Mouse (Mus musculus) thymus, postnatal 4 days (tissue): ENCODE data around the gene Slc25a13.

ENCODE experiments used
- DNase-seq: peaks from one replicate; pipeline ENCODE4 v3.0.0; 2021

The Slc25a13 gene

DNA sequence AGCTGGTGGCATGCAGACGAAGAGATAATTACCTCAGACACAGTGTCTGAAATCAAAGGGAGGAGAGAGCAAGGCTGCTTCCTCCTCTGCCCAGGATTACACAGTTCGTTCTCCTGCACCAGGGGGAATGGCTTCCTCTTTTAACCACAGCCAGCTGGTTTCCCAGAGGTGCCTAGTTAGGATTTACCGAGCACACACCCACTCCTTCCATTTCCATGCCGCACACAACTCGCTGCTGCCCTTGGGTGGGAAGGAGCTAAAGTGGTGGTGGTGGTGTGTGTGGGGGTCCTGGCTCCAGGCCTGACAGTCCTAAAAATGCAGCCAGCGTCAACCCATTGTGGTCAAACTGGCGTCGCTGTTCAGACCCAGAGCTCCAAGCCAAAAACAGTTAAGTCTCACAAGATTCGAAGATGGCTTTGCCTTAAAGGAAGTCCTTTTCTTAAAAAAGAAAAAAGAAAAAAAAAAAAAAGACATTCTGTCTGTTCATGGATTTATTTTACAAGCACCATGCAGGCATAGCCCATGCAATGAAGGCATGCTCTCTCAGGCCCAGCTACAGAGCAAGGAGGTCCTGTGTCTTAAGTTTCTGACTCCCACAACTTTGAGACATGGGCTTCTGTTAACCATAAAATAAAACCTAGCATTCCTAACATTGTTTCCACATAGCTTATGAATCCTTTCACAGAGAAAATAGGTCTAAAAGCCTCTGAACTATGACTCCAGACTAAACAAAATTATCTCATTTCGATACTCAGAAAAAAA, 104.0 kb downstream of the Slc25a13 start:
- no peak for DNase-seq

DNA sequence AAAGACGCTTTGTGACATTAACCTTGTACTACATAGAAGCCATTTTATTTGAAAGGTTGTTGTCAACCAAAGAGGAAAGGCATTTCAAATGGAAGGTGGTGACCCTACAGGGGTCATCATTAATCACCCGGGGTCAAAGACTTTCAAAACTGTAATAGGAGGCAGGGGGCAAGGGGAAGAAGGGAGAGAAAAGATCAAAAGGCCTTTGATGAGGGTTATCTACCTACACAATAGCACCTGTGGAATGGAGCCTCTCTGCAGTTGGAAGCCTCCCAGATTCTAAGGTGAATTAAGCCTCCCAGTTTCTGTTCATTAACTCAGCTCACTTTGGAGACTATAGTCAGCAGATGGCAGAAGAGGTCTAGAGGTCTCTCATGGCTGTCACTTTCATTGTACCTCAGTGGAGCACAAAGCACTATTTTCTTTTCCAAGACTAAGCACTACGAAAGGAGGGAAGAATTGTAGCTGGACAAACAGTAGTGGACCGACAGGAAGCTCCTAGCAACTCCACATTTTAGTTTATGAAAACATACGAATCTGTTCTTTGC, 109.5 kb downstream of the Slc25a13 start:
- no peak for DNase-seq

- no peak for DNase-seq
These were observed 111.4 kb downstream of the Slc25a13 start for GRCm38 (mm10) chr6:6105586-6105985.

GRCm38 (mm10) chr6:6103469-6103868, 113.5 kb downstream of the Slc25a13 start:
- no peak for DNase-seq

GRCm38 (mm10) chr6:6101605-6102004, 115.4 kb downstream of the Slc25a13 start:
- DNase-seq, result no peak

- no peak for DNase-seq
These were observed 116.0 kb downstream of the Slc25a13 start for GRCm38 (mm10) chr6:6100892-6101480.

GRCm38 (mm10) chr6:6093978-6094377, 123.0 kb downstream of the Slc25a13 start:
- DNase-seq, result no peak

GRCm38 (mm10) chr6:6093522-6093921, 123.5 kb downstream of the Slc25a13 start:
- no peak for DNase-seq

DNA sequence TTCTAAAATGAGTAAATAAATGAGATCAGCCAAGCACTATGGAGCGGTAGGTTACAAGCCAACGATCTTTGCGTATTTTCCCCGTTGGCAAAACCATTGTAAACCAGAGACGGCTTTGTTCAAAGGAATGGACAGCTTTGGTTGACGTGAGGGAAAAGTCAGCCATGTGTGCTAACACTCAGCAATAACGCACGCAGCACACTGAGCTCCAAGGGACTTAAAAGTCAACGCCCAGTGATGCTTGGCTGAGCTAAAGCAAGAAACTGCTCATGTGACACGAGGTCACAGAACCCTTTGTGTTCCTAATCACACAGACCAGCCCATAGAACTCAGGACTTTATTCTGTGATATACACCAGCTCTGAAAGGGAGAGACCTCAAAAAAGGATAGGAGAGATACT, 124.5 kb downstream of the Slc25a13 start:
- no peak for DNase-seq

GRCm38 (mm10) chr6:6091016-6091415, 126.0 kb downstream of the Slc25a13 start:
- DNase-seq, result no peak

DNA sequence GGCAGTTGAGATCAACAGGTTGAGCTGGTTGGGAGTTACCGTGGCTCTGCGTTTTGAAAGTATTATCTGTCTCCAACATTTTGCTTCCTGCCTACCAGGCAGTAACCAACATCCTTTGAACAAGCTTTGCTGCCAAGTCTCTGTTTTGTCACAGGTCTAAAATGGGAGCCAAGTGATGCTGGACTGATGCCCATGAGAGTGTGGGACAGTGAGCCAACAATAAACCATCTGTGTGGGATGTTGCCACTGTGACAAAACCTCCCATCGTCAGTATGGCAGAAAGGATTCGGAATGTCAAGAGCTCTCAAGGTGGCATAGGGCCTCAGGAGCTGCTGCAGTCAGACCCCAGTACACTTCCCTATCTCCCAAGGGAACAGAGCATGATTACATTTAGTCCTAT, 128.8 kb downstream of the Slc25a13 start:
- DNase-seq, result no peak

- DNase-seq, result no peak
These were observed 136.5 kb downstream of the Slc25a13 start for GRCm38 (mm10) chr6:6080484-6080883.

DNA sequence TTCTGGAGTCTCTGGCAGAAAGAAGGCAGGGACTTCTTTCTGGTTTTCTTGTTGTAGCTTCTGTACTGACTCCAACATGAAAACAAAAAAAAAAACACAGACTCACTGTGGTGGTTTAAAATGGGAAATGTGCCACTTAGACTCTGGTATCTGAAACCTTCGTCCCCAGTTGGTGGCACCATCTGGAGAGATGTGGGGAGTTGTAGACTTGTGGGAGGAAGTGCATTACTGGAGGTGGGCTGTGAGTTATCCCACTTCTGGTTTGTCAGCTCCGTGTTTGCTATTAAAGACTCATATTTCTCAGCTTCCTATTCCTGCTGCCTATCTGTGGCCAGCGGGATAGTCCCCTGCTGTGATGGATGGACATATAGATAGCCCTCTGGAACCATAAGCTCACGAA, 139.7 kb downstream of the Slc25a13 start:
- DNase-seq, result no peak

GRCm38 (mm10) chr6:6075940-6076447, 141.0 kb downstream of the Slc25a13 start:
- no peak for DNase-seq

DNA sequence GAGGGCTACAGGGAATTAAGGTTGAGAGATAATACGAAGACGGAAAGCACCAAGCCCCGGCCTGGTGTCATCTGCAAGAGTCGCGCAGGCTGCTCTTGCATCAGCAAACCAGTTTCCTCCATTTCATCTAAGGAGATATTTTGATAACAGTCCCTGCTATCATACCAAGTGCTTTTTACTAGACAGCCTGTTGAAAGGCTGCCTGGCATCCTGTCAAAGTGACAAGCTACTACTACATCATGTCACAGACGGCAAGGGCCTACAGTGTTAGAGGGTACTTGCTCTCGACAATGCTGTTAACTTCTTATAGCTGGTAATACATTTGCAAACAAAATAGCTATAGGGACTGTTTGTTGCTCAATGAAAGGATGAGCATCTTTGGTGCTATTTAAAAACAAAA, 145.9 kb downstream of the Slc25a13 start:
- no peak for DNase-seq

GRCm38 (mm10) chr6:6070015-6070414, 147.0 kb downstream of the Slc25a13 start:
- DNase-seq, result no peak

DNA sequence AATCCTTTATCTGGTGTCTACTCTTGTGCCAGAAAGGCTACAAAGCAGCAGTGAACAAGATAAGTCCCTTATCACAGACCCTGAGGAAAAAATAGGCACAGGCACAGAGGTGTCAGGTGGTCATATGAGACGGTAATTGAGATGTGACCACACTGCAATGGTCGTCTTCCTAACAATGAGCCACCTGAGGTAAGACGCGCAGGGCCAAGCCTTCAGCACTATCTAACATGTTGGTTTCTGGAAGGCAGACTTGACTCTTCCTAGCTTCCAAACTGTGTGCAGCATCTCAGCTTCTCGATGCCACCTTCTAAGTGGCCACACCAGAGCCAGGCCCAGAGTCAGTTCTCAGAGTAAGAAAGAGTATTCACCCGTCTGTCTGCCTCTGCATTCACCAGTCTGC, 149.8 kb downstream of the Slc25a13 start:
- no peak for DNase-seq

DNA sequence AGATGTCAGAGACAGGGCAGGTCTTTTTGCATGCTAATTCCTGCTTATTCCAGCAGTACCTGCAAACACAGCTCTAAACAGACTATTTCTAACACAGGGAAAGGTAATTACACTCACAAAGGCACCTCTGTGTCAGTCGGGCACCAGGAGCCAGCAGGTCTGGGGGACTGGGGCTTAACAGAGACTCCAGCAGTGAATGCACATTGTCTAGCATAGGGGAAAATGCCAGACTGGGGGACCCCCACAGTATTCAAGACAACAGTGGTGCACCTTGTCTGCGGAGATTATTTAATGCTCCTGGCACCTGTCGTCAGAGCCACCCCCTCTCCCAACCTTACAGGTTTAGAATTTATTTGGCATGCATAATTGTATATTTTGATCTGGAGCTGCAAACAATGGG, 158.4 kb downstream of the Slc25a13 start:
- no peak for DNase-seq

DNA sequence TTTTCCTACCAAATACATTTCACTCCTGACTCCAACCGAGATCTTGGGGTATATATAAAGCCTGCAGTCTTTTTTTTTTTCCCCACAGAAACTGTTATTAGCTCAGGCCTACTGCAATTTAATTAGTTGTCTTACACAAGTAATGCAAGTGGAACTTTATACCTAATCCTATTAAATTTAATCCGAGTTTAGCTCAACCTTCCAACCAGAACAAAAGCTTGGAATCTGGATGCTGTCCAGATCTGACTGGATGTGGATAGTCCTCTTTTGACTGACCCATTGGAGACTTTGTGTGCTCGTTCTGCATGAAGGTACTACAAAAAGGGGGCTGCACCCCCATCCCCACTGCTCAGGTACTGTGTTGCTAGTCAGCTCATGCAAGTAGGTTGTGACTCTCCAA, 163.0 kb downstream of the Slc25a13 start:
- no peak for DNase-seq

DNA sequence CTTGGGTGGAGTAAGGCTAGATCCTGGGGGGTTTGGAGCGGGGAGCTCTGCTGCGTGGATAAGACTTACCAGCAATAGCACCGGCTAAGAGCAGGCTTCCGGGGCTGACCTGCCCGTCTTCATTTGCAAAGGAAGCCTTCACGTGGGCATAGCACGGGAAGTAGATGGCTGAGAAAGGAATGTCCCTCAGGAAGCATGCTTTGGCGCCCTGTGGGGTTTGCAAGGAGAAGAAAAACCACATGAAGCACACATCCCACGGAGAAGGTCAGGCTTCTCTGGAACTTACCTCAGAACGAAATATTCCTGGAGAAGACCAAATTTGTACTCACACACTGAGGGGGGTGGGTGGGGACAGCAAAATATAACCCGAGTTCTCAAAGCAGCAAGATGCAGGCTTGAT, 164.3 kb downstream of the Slc25a13 start:
- no peak for DNase-seq

GRCm38 (mm10) chr6:6046729-6047424, 170.1 kb downstream of the Slc25a13 start:
- DNase-seq, result no peak

GRCm38 (mm10) chr6:6038773-6039550, 178.0 kb downstream of the Slc25a13 start:
- no peak for DNase-seq

DNA sequence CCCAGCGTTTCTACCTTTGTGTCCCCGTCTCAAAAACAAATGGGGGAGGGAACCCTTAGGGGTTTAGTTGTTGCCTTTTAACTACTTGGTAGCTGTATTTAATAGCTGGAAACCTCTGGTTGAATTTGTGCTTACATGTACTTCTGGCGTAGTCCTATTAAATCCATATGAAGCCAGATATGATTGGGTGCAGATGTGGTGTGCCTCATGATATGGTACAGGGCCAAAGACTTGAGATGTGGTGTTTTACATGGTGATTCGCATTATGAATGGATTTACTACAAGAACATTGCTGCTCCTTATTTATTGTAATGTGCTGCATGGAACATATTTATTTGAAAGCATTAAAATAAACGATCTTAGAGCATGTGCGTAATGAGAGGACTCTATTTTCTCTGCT, 189.3 kb downstream of the Slc25a13 start:
- no peak for DNase-seq
